Mouse (Mus musculus) C2C12 (cell line): Measurements from ENCODE around the gene Chd9.

Source experiments
- CTCF ChIP-seq: IDR thresholded peaks from one replicate; pipeline ENCODE4 v1.5.1; 2011; ENCODE audit not compliant: control insufficient read depth, insufficient read depth, insufficient read length
- FOSL1 ChIP-seq: IDR thresholded peaks from one replicate; pipeline ENCODE4 v1.8.0; 2011; ENCODE audit warnings: mild to moderate bottlenecking, low read length; ENCODE audit not compliant: poor library complexity, insufficient read depth, severe bottlenecking

- no peak for TF ChIP-seq CTCF
- TF ChIP-seq FOSL1: no peak
These were observed 241.3 kb downstream of the Chd9 start for GRCm38 (mm10) chr8:91069407-91069806.
